Mouse (Mus musculus) megakaryocyte, embryonic 14.5 days (primary cell): ENCODE results near the gene Tnks1bp1.

Experiments used
- FLI1 ChIP-seq: IDR thresholded peaks from 2 replicates; pipeline ENCODE4 v1.6.1; 2012; ENCODE audit warnings: low read length, inconsistent platforms, mixed read lengths
- GATA1 ChIP-seq: IDR thresholded peaks from 3 replicates; pipeline ENCODE4 v1.6.1; 2012; ENCODE audit warnings: mixed read lengths, low read length, inconsistent platforms, borderline replicate concordance

DNA sequence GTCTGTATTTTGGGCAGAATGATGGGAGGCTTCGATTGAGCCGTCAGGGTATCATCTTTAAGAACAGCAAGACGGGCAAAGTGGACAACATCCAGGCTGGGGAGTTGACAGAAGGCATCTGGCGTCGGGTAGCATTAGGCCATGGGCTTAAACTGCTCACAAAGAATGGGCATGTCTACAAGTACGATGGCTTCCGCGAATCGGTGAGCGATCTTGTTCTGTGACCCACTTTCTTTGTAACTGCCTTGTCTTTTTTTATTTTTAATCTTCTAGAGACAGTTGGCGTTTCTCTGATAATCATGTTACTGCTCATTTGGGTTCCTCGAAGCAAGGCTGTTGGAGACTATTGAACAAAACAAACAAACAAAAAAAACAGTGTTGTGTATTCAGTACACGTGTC is 9.5 kb upstream of the Tnks1bp1 start:
- TF ChIP-seq GATA1, result no peak
- TF ChIP-seq FLI1, result no peak
